Mouse (Mus musculus): Measurements from ENCODE around the gene Sulf2.

DNA sequence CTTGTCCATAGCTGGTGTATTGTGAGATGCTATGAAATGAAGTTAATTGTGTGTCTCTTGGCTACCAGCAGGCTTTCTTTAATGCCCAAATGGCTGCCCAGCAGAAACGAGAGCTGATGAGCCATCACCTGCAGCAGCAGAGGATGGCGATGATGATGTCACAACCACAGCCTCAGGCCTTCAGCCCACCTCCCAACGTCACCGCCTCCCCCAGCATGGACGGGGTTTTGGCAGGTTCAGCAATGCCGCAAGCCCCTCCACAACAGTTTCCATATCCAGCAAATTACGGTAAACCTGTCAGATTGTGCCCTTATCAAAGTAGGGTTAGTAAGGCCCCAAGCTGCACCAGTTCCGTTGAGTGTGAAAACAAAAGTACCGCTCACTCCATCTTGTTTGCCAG is 87.2 kb downstream of the Sulf2 start:
- TF ChIP-seq SMC3 (IDR thresholded peaks at IDR 0.05; ENCODE audit: low read depth, low read length) (no peak), TCF12 (IDR thresholded peaks at IDR 0.05; ENCODE audit: low read depth, low read length) (no peak), CHD2 (IDR thresholded peaks at IDR 0.05; ENCODE audit: low read length) (no peak), POLR2A (IDR thresholded peaks at IDR 0.05; ENCODE audit: low read depth, low read length) (no peak), ZMIZ1 (IDR thresholded peaks at IDR 0.05; ENCODE audit: low read depth, low read length) (no peak), CTCF (conservative IDR thresholded peaks at IDR 0.05 in 1 of 2, IDR thresholded peaks at IDR 0.05 in 1 of 2; ENCODE audit: low read depth in 2 of 2, low read length in 2 of 2) (no peak), HCFC1 (IDR thresholded peaks at IDR 0.05; ENCODE audit: low read depth, low read length) (no peak), BHLHE40 (IDR thresholded peaks at IDR 0.05; ENCODE audit: low read depth, low read length) (no peak)
